Comparison of ENCODE assay signal across 26 mouse cellular contexts in the genomic region with DNA sequence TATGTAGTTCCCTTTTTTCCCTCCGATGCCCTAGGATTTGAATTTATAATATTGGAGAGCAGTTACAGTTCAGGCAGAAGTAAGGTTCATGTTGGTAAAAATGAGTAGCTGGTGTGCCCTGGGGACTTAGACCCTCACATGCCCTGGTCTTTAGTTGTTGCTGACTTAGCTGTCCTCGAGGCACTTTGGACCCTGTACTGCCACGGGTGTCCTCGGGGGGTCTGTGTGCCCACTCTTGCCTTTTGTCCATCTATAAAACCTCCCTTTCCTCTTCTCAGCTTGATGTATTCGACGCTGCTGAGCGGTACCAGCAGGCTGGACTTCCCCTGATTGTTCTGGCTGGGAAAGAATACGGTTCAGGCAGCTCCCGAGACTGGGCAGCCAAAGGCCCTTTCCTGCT. TPM values are rescaled to one million over a fixed set of nuclear protein-coding genes. Genes with fewer than 3 reads are reported as not detected.
DNase-seq lines count a peak whose midpoint lies in the region; ATAC-seq lines count a peak whose summit lies in the region.
"Had no signal": no experiment of that assay in that cellular context is flagged by ENCODE, and none has a peak within 500 bp of the region (broad histone marks: within the 10 kb centered on the region; RNA-seq: fewer than 3 reads in every experiment).

No protein-coding gene starts in this region.

- no peaks in the 10 kb centered on the region for H3K4me1 ChIP-seq in hindbrain, embryonic 15.5 days (replicated peaks)
- H3K4me1 ChIP-seq in hindbrain, embryonic 13.5 days (replicated peaks), result no peaks in the 10 kb centered on the region
- no peaks in the 10 kb centered on the region for H3K4me1 ChIP-seq in kidney, embryonic 15.5 days
- no peaks in the 10 kb centered on the region for H3K4me1 ChIP-seq in brown adipose tissue, adult 24 weeks (ENCODE audit: control insufficient read depth, insufficient read depth, insufficient read length, low read length)
- H3K4me1 ChIP-seq: forebrain, embryonic 13.5 days had no signal

- H3K4me2 ChIP-seq in hindbrain, embryonic 15.5 days, result no peak overlapping the region
- H3K4me2 ChIP-seq in hindbrain, embryonic 13.5 days, result no peak overlapping the region
- H3K4me2 ChIP-seq in kidney, embryonic 15.5 days, result no peak overlapping the region
- H3K4me2 ChIP-seq: embryonic facial prominence, embryonic 12.5 days; forebrain, embryonic 13.5 days had no signal

- H3K9ac ChIP-seq in hindbrain, embryonic 15.5 days, result no peak overlapping the region
- no peak overlapping the region for H3K9ac ChIP-seq in hindbrain, embryonic 13.5 days
- H3K9ac ChIP-seq in kidney, embryonic 15.5 days, result no peak overlapping the region
- H3K9ac ChIP-seq: embryonic facial prominence, embryonic 12.5 days; forebrain, embryonic 13.5 days had no signal

- peaks cover 73% of the 10 kb centered on the region for H3K36me3 ChIP-seq in hindbrain, embryonic 15.5 days
- H3K36me3 ChIP-seq in hindbrain, embryonic 13.5 days, result peaks cover 86% of the 10 kb centered on the region
- H3K36me3 ChIP-seq in kidney, embryonic 15.5 days, result peaks cover 86% of the 10 kb centered on the region

- 0 out of 2 replicates have a peak, but pooled peaks have one; percentile 15 for ATAC-seq in hindbrain, embryonic 15.5 days (ENCODE audit: low FRiP score, low read depth)
- no peak for ATAC-seq in hindbrain, embryonic 13.5 days (ENCODE audit: low FRiP score)
- no peak for ATAC-seq in kidney, embryonic 15.5 days (replicated peaks; ENCODE audit: low FRiP score)
- ATAC-seq: activated CD4-positive, CD25-positive, alpha-beta regulatory T cell, adult 4 months; CD4-positive, CD25-positive, alpha-beta regulatory T cell, adult 4 months; forebrain, embryonic 13.5 days; forebrain, embryonic 16.5 days; Patski had no signal

- no peak overlapping the region for H3K4me3 ChIP-seq in hindbrain, embryonic 15.5 days
- H3K4me3 ChIP-seq in hindbrain, embryonic 13.5 days, result no peak overlapping the region
- H3K4me3 ChIP-seq in kidney, embryonic 15.5 days (replicated peaks), result no peak overlapping the region
- no peak overlapping the region for H3K4me3 ChIP-seq in brown adipose tissue, adult 24 weeks (ENCODE audit: insufficient read depth, low read depth, low read length)
- H3K4me3 ChIP-seq: embryonic facial prominence, embryonic 10.5 days; embryonic facial prominence, embryonic 12.5 days; forebrain, embryonic 13.5 days had no signal

- 57% methylated on average over 9 of the region's 9 CpGs for WGBS in hindbrain, embryonic 15.5 days
- 65% methylated on average over 9 of the region's 9 CpGs for WGBS in hindbrain, embryonic 13.5 days
- WGBS in kidney, embryonic 15.5 days, result 82% methylated on average over 9 of the region's 9 CpGs

- H3K27ac ChIP-seq in hindbrain, embryonic 15.5 days (replicated peaks), result no peak overlapping the region
- no peak overlapping the region for H3K27ac ChIP-seq in hindbrain, embryonic 13.5 days
- no peak overlapping the region for H3K27ac ChIP-seq in kidney, embryonic 15.5 days
- H3K27ac ChIP-seq in brown adipose tissue, adult 24 weeks (replicated peaks; ENCODE audit: low read depth, low read length), result 0 out of 2 replicates have a peak overlapping the region, but pooled peaks have one; percentile 23
- H3K27ac ChIP-seq: embryonic facial prominence, embryonic 10.5 days; embryonic facial prominence, embryonic 12.5 days; forebrain, embryonic 13.5 days had no signal

- no peaks in the 10 kb centered on the region for H3K9me3 ChIP-seq in hindbrain, embryonic 15.5 days
- no peaks in the 10 kb centered on the region for H3K9me3 ChIP-seq in hindbrain, embryonic 13.5 days
- H3K9me3 ChIP-seq in kidney, embryonic 15.5 days (replicated peaks), result no peaks in the 10 kb centered on the region
- H3K9me3 ChIP-seq: embryonic facial prominence, embryonic 10.5 days; embryonic facial prominence, embryonic 12.5 days; forebrain, embryonic 13.5 days; G1E had no signal

- peak; percentile 65 for DNase-seq in kidney, adult 9 months
- peak; percentile 42 for DNase-seq in kidney, postnatal 14 days
- no peak for DNase-seq in kidney, adult 11 months
- no peak for DNase-seq in cerebellum, postnatal 36 days
- DNase-seq: adrenal gland, adult 8-10 months; adrenal gland, postnatal 14 days; adrenal gland, postnatal 36 days; B cell, adult 2 months; cerebellum, adult 11 months; cerebellum, adult 18-20 months; cerebellum, adult 8-10 months; cerebellum, adult 9-11 months; cerebellum, postnatal 14 days had no signal

- H3K27me3 ChIP-seq in hindbrain, embryonic 15.5 days, result no peaks in the 10 kb centered on the region
- H3K27me3 ChIP-seq in hindbrain, embryonic 13.5 days, result no peaks in the 10 kb centered on the region
- H3K27me3 ChIP-seq in kidney, embryonic 15.5 days, result no peaks in the 10 kb centered on the region
- H3K27me3 ChIP-seq: CH12.LX; embryonic facial prominence, embryonic 12.5 days; forebrain, embryonic 13.5 days; Patski had no signal

RNA-seq across cellular contexts. Expression of gene Ddx58, which starts 46.2 kb away (rescaled TPM):
- polyA plus RNA-seq in hindbrain, embryonic 15.5 days (2015; fragmentation: Nextera tagmentation; extraction: Ambion mirVana), result 3.3 TPM in 2 replicates
- polyA plus RNA-seq in hindbrain, embryonic 13.5 days (2015; fragmentation: Nextera tagmentation; extraction: Ambion mirVana), result 3.5 and 4.3 TPM in 2 replicates
- 8.2 and 11.4 TPM in 2 replicates for polyA plus RNA-seq in kidney, embryonic 15.5 days (2015; fragmentation: Nextera tagmentation; extraction: Ambion mirVana)
- polyA plus RNA-seq in brown adipose tissue, adult 24 weeks (2012; ENCODE audit: insufficient read depth, insufficient read length, missing spikeins), result 12.0 and 16.6 TPM in 2 replicates

RNA-seq across cellular contexts. Expression of gene Aco1, which starts 50.6 kb away (rescaled TPM):
- polyA plus RNA-seq in hindbrain, embryonic 15.5 days (2015; fragmentation: Nextera tagmentation; extraction: Ambion mirVana), result 45.1 and 46.8 TPM in 2 replicates
- polyA plus RNA-seq in hindbrain, embryonic 13.5 days (2015; fragmentation: Nextera tagmentation; extraction: Ambion mirVana), result 45.9 and 49.1 TPM in 2 replicates
- polyA plus RNA-seq in kidney, embryonic 15.5 days (2015; fragmentation: Nextera tagmentation; extraction: Ambion mirVana), result 74.5 and 77.7 TPM in 2 replicates
- polyA plus RNA-seq in brown adipose tissue, adult 24 weeks (2012; ENCODE audit: insufficient read depth, insufficient read length, missing spikeins), result 101 and 105 TPM in 2 replicates

Comparison
In these comparisons a context has a peak if more than half of its experiments do, and no peak if none do; other contexts are left out.
1. DNase-seq: peak in kidney, adult 9 months (single experiment) and kidney, postnatal 14 days (single experiment); none in kidney, adult 11 months (single experiment) and cerebellum, postnatal 36 days (0 of 2).